Mouse (Mus musculus) embryonic facial prominence, embryonic 12.5 days (tissue): ENCODE results near the gene Lrrc7. TPM values are rescaled to one million over a fixed set of nuclear protein-coding genes. Genes with fewer than 3 reads are reported as not detected.

Experiments used
- ATAC-seq: fragments of 200-750 bp; cut with Nextera tagmentation; 2 replicates; pipeline ENCODE4 v1.8.0; 2017; ENCODE audit not compliant: insufficient number of reproducible peaks, insufficient read depth, low FRiP score, low TSS enrichment
- H3K27ac ChIP-seq: fragments of 300-500 bp; sonication (generic); 2 replicates; pipeline ENCODE4 v1.5.1; 2016; ENCODE audit warnings: mild to moderate bottlenecking
- H3K27me3 ChIP-seq: fragments of 300-500 bp; sonication (generic); 2 replicates; pipeline ENCODE4 v1.6.1; 2016; ENCODE audit warnings: mild to moderate bottlenecking, moderate library complexity
- H3K36me3 ChIP-seq: fragments of 300-500 bp; sonication (generic); 2 replicates; pipeline ENCODE4 v1.6.1; 2016; ENCODE audit warnings: mild to moderate bottlenecking
- H3K4me1 ChIP-seq: fragments of 300-500 bp; sonication (generic); 2 replicates; pipeline ENCODE4 v1.6.1; 2016
- H3K4me2 ChIP-seq: fragments of 300-500 bp; sonication (generic); replicated peaks from 2 replicates; pipeline ENCODE4 v1.6.1; 2016; ENCODE audit warnings: mild to moderate bottlenecking, moderate library complexity
- H3K4me3 ChIP-seq: fragments of 300-500 bp; sonication (generic); 2 replicates; pipeline ENCODE4 v1.5.1; 2016; ENCODE audit warnings: mild to moderate bottlenecking
- H3K9ac ChIP-seq: fragments of 300-500 bp; sonication (generic); 2 replicates; pipeline ENCODE4 v1.6.1; 2016; ENCODE audit warnings: mild to moderate bottlenecking, moderate library complexity
- H3K9me3 ChIP-seq: fragments of 300-500 bp; sonication (generic); 2 replicates; pipeline ENCODE4 v1.6.1; 2016; ENCODE audit warnings: mild to moderate bottlenecking, moderate library complexity
- WGBS: fragments of 180-500 bp; shearing (Covaris S2); methylation state at CpG from one replicate; pipeline ENCODE4 v1.1.7; 2016; 5-methylcytosine and 5-hydroxymethylcytosine counted together
- polyA plus RNA-seq: library from polyadenylated mRNA; unstranded; fragments of >200 nt; fragmentation: Nextera tagmentation; extraction: Ambion mirVana; gene quantifications from 2 replicates; pipeline ENCODE4 v1.2.1, GENCODE M21; 2016

Lrrc7 gene
- polyA plus RNA-seq, 1 experiment from 2014 or later = 2.3 TPM

GRCm38 (mm10) chr3:158061811-158062523 lies 500.1 kb downstream of the Lrrc7 start:
- Histone ChIP-seq H3K4me2 (no peak overlapping the region), H3K36me3 (peaks cover 30% of the 10 kb centered on the region), H3K9me3 (no peaks in the 10 kb centered on the region), H3K27me3 (no peaks in the 10 kb centered on the region), H3K27ac (no peak overlapping the region), H3K4me3 (no peak overlapping the region), H3K4me1 (no peaks in the 10 kb centered on the region), H3K9ac (no peak overlapping the region)
- ATAC-seq = no peak
- 95% methylated on average over 5 of the region's 5 CpGs for WGBS

GRCm38 (mm10) chr3:158060621-158061291 lies 501.3 kb downstream of the Lrrc7 start:
- peaks cover 40% of the 10 kb centered on the region for H3K36me3 ChIP-seq
- WGBS = 91% methylated on average over 2 of the region's 2 CpGs

DNA sequence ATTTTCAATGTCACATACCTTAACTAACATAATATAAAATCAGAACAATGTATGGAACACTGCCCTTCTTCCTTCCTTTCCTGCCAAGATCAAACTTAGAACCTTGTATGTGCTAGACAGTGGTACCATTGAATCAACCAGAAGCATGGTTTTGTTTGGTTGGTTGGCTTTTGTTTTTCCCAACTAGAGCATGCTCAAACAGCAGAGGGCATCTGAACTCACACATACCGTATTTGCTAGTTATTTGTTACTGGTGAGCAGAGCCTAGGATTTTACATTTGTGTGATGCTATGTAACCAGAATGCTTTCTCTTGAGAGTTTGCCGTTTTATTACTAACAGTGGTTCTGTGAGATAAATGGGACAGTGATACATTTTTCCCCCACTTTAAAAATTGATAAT lies 512.5 kb downstream of the Lrrc7 start:
- H3K9me3 ChIP-seq = no peaks in the 10 kb centered on the region
- no peaks in the 10 kb centered on the region for H3K4me1 ChIP-seq
- no peak for ATAC-seq
- H3K4me2 ChIP-seq = no peak overlapping the region
- WGBS = 88% methylated on average over 2 of the region's 2 CpGs
- peaks cover 14% of the 10 kb centered on the region; the same call in 1 of the 2 replicates for H3K36me3 ChIP-seq
- no peak overlapping the region for H3K27ac ChIP-seq
- H3K9ac ChIP-seq = no peak overlapping the region
- H3K4me3 ChIP-seq = no peak overlapping the region
- no peaks in the 10 kb centered on the region for H3K27me3 ChIP-seq

More at GRCm38 (mm10) chr3:158060621-158061291, 501.3 kb downstream of the Lrrc7 start:
- Histone ChIP-seq H3K27ac (no peak overlapping the region), H3K4me2 (no peak overlapping the region), H3K9me3 (no peaks in the 10 kb centered on the region), H3K9ac (no peak overlapping the region), H3K4me1 (no peaks in the 10 kb centered on the region), H3K27me3 (no peaks in the 10 kb centered on the region), H3K4me3 (no peak overlapping the region)
- no peak for ATAC-seq

DNA sequence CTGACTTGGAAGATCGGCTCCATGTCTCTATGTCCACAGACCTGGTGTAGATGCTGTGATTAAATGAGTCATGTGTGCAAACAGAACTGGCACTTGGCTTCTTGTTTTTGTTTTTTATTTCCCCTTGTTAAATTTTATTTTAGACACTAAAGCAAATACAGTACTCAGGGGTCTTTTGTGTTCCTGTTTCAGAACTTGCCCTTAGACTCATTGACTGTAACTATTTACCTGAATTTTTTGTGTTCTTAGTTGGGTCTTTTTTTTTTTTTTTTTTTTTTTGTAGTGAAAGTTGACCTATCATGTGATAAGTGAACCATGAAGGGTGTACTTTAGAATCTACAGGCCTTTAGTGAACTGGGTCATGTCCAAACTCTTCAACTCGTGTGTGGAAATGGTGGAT lies 521.3 kb downstream of the Lrrc7 start:
- no peak for ATAC-seq
- Histone ChIP-seq H3K4me2 (no peak overlapping the region), H3K27ac (no peak overlapping the region), H3K9me3 (no peaks in the 10 kb centered on the region), H3K36me3 (no peaks in the 10 kb centered on the region), H3K4me1 (peaks cover 7% of the 10 kb centered on the region; the same call in 1 of the 2 replicates), H3K27me3 (no peaks in the 10 kb centered on the region), H3K9ac (no peak overlapping the region), H3K4me3 (no peak overlapping the region)
- 84% methylated on average over 2 of the region's 2 CpGs for WGBS

DNA sequence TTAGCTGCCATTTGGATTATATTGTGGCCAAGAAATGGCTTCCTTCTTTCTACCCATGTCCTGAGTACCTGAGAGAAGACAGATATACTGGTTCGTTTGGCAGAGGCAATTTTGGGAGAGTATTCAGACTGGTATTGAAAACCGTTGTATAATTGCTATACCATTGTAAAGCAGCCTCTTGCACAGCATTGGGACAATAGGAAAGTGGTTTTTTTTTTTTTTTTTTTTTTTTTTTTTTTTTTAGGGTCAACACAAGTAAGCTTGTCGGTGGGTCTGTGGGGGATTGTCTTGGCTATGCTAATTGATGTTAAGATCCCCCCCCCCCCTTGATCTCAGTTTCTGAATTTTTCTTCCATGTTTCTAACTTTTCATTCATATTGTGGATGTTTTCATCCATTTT lies 523.9 kb downstream of the Lrrc7 start:
- ATAC-seq = no peak
- Histone ChIP-seq H3K36me3 (no peaks in the 10 kb centered on the region), H3K4me3 (no peak overlapping the region; the same call in 1 of the 2 replicates), H3K4me2 (no peak overlapping the region), H3K9me3 (no peaks in the 10 kb centered on the region), H3K27ac (no peak overlapping the region), H3K4me1 (peaks cover 19% of the 10 kb centered on the region), H3K9ac (no peak overlapping the region), H3K27me3 (no peaks in the 10 kb centered on the region)
- 86% methylated on average over 3 of the region's 3 CpGs for WGBS

DNA sequence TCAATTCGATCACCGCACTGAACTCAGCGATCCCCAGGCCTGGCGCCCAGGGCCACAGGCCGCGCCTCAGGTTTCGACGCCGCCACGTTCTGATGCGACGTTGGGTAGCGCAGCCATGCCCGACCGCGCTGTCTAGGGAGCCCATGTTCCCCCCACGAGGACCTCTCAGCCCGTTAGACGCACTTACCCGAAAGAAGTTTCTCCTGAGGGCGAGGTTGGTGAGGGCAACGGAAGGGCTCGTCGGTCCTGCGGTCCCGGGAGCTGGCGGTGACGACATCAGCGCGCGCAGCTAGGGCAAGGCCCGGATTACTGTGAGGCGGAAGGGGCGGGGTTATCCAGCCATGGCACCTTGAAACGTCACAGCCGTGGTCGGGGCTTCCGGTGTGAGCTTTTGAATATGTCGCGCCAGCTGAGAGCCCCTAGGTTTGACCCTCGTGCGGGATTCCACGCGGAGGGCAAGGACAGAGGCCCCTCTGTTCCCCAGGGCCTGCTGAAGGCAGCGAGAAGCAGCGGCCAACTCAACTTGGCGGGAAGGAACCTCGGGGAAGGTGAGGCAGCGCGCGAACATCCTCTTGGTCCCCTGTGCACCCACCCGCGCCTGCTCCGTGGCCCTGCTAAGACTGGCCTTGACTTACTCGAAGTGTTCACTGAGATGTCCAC lies 525.6 kb downstream of the Lrrc7 start, which contains the start of the genes Srsf11 and Lrrc40:
Srsf11 (minus strand) TSS at position 311 of the 660 bp plus-strand sequence.
Lrrc40 (plus strand) TSS at position 334 of the 660 bp plus-strand sequence.
- Histone ChIP-seq H3K27me3 (no peaks in the 10 kb centered on the region), H3K4me2 (peak within 1 kb of the TSS; percentile 66), H3K9me3 (no peaks in the 10 kb centered on the region), H3K4me3 (peak within 1 kb of the TSS; percentile 85), H3K4me1 (peaks cover 24% of the 10 kb centered on the region), H3K9ac (peak within 1 kb of the TSS; percentile 88), H3K27ac (peak within 1 kb of the TSS; percentile 86), H3K36me3 (no peaks in the 10 kb centered on the region)
- under 1% methylated on average over 55 of the region's 55 CpGs for WGBS
- peak; percentile 94 for ATAC-seq

DNA sequence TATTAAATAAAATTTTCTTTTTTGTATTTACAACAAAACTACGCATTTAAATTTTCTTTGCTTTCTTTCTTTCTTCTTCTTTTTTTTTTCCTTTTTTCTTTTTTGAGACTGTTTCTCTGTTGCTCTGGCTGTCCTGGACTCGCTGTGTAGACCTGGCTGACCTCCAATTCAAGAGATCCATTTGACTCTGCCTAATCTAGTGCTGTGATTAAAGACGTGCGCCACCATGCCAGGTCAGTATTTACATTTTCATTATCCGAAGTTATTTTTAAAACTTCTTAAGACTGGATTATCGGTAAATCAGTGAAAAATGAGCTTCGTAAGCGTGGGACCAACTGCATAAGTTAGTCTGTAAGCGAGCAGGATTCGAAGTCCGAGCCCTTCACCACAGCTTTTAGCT lies 526.2 kb downstream of the Lrrc7 start:
- WGBS = 1% methylated on average over 11 of the region's 11 CpGs
- H3K9ac ChIP-seq = peak overlapping the region; percentile 88
- no peaks in the 10 kb centered on the region for H3K27me3 ChIP-seq
- H3K4me2 ChIP-seq = peak overlapping the region; percentile 66
- H3K9me3 ChIP-seq = no peaks in the 10 kb centered on the region
- peak overlapping the region; percentile 86 for H3K27ac ChIP-seq
- peaks cover 24% of the 10 kb centered on the region for H3K4me1 ChIP-seq
- no peak for ATAC-seq
- no peaks in the 10 kb centered on the region for H3K36me3 ChIP-seq
- peak overlapping the region; percentile 85 for H3K4me3 ChIP-seq
